ENCODE assay signal across 9 mouse cellular contexts in the genomic region with DNA sequence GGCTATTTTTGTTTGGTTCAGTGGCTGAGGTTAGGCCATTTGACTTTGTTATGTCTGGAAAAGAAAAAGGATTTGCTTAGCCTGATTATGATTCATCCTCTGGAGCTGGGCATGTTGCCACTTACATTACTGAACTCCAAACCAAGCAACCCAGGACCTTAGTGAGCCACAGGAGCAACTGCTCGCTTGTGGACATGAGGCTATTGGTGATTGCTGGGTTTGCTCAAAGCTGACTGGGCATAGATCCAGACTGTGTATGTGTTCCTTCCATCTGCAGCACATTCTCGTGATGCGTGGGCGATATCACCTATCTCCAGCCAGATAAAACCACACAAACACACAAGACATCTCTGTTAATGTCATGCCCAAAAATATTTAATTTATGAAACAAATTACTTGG. TPM values are rescaled to one million over a fixed set of nuclear protein-coding genes. Genes with fewer than 3 reads are reported as not detected.
A peak's percentile ranks its signal among the peaks of the same experiment; 100 is the strongest.
DNase-seq lines count a peak whose midpoint lies in the region; ATAC-seq and TF ChIP-seq lines count a peak whose summit lies in the region.
"Had no signal": no experiment of that assay in that cellular context is flagged by ENCODE, and none has a peak within 500 bp of the region (broad histone marks: within the 10 kb centered on the region; RNA-seq: fewer than 3 reads in every experiment).

No protein-coding gene starts in this region.

- peak; percentile 26 for DNase-seq in forebrain, postnatal 0 days
- DNase-seq in cerebellum, adult 11-12 months = peak; percentile 72
- DNase-seq in gonadal fat pad, adult 2 months (ENCODE audit: low read depth) = peak; percentile 55
- DNase-seq in kidney, postnatal 14 days = peak; percentile 85
- DNase-seq in lung, postnatal 0 days (ENCODE audit: low spot score) = peak; percentile 89
- peak; percentile 40 for DNase-seq in testis, postnatal 10 days (ENCODE audit: low spot score)

- ATAC-seq in forebrain, postnatal 0 days = peak; percentile 36; the same call in 1 of the 2 replicates
- ATAC-seq in forebrain, embryonic 16.5 days = no peak
- ATAC-seq in lung, postnatal 0 days = peak; percentile 87
- no peak for ATAC-seq in midbrain, embryonic 13.5 days

- 43% methylated on average over 4 of the region's 4 CpGs for WGBS in forebrain, postnatal 0 days
- WGBS in forebrain, embryonic 16.5 days = 69% methylated on average over 4 of the region's 4 CpGs
- 37% methylated on average over 4 of the region's 4 CpGs for WGBS in lung, postnatal 0 days
- WGBS in midbrain, embryonic 13.5 days = 87% methylated on average over 4 of the region's 4 CpGs

- no peaks in the 10 kb centered on the region for H3K27me3 ChIP-seq in forebrain, postnatal 0 days (ENCODE audit: insufficient read depth, low read length)
- no peaks in the 10 kb centered on the region for H3K27me3 ChIP-seq in forebrain, embryonic 16.5 days (replicated peaks; ENCODE audit: control insufficient read depth, insufficient read depth, low read length)
- no peaks in the 10 kb centered on the region for H3K27me3 ChIP-seq in lung, postnatal 0 days (replicated peaks; ENCODE audit: insufficient read depth, low read length)
- H3K27me3 ChIP-seq in midbrain, embryonic 13.5 days = no peaks in the 10 kb centered on the region

- H3K27ac ChIP-seq in forebrain, postnatal 0 days (ENCODE audit: low read depth, low read length) = no peak overlapping the region
- no peak overlapping the region for H3K27ac ChIP-seq in forebrain, embryonic 16.5 days (ENCODE audit: low read length)
- no peak overlapping the region for H3K27ac ChIP-seq in lung, postnatal 0 days (ENCODE audit: low read length)
- no peak overlapping the region for H3K27ac ChIP-seq in midbrain, embryonic 13.5 days

- TF ChIP-seq CTCF in forebrain, postnatal 0 days (IDR thresholded peaks at IDR 0.05; ENCODE audit: low read depth) = no peak
- no peak for TF ChIP-seq CTCF in lung, postnatal 0 days (IDR thresholded peaks at IDR 0.05)

- H3K4me3 ChIP-seq in forebrain, postnatal 0 days (ENCODE audit: low read depth, low read length) = no peak overlapping the region
- no peak overlapping the region for H3K4me3 ChIP-seq in forebrain, embryonic 16.5 days (replicated peaks; ENCODE audit: low read length)
- H3K4me3 ChIP-seq in lung, postnatal 0 days (ENCODE audit: low read depth, low read length) = no peak overlapping the region
- no peak overlapping the region for H3K4me3 ChIP-seq in midbrain, embryonic 13.5 days (replicated peaks)

- H3K4me2 ChIP-seq in forebrain, postnatal 0 days (ENCODE audit: low read depth) = no peak overlapping the region
- no peak overlapping the region for H3K4me2 ChIP-seq in forebrain, embryonic 16.5 days (ENCODE audit: low read length)
- no peak overlapping the region for H3K4me2 ChIP-seq in lung, postnatal 0 days (replicated peaks; ENCODE audit: low read depth, low read length)
- H3K4me2 ChIP-seq in midbrain, embryonic 13.5 days (replicated peaks) = no peak overlapping the region

- H3K9me3 ChIP-seq in forebrain, postnatal 0 days (ENCODE audit: low read length) = no peaks in the 10 kb centered on the region
- no peaks in the 10 kb centered on the region for H3K9me3 ChIP-seq in forebrain, embryonic 16.5 days (ENCODE audit: control insufficient read depth, low read length)
- no peaks in the 10 kb centered on the region for H3K9me3 ChIP-seq in lung, postnatal 0 days (ENCODE audit: low read length)
- no peaks in the 10 kb centered on the region for H3K9me3 ChIP-seq in midbrain, embryonic 13.5 days

- no peaks in the 10 kb centered on the region for H3K4me1 ChIP-seq in forebrain, postnatal 0 days (ENCODE audit: insufficient read depth)
- H3K4me1 ChIP-seq in forebrain, embryonic 16.5 days (replicated peaks; ENCODE audit: control insufficient read depth, insufficient read depth, low read length) = no peaks in the 10 kb centered on the region
- H3K4me1 ChIP-seq in lung, postnatal 0 days (ENCODE audit: insufficient read depth, low read depth, low read length) = no peaks in the 10 kb centered on the region
- H3K4me1 ChIP-seq in midbrain, embryonic 13.5 days (replicated peaks) = no peaks in the 10 kb centered on the region

- no peaks in the 10 kb centered on the region for H3K36me3 ChIP-seq in forebrain, postnatal 0 days (ENCODE audit: insufficient read depth)
- H3K36me3 ChIP-seq in forebrain, embryonic 16.5 days (ENCODE audit: control insufficient read depth, insufficient read depth) = no peaks in the 10 kb centered on the region
- no peaks in the 10 kb centered on the region for H3K36me3 ChIP-seq in lung, postnatal 0 days (ENCODE audit: insufficient read depth, low read length)
- H3K36me3 ChIP-seq in midbrain, embryonic 13.5 days = no peaks in the 10 kb centered on the region

- H3K9ac ChIP-seq in forebrain, postnatal 0 days = no peak overlapping the region
- no peak overlapping the region for H3K9ac ChIP-seq in forebrain, embryonic 16.5 days (replicated peaks; ENCODE audit: low read depth, low read length)
- H3K9ac ChIP-seq in lung, postnatal 0 days (replicated peaks; ENCODE audit: low read depth) = no peak overlapping the region
- H3K9ac ChIP-seq in midbrain, embryonic 13.5 days (replicated peaks) = no peak overlapping the region

- no peak for TF ChIP-seq EP300 in lung, postnatal 0 days (IDR thresholded peaks at IDR 0.05)

RNA-seq across cellular contexts. Expression of gene Wdr75, which starts 42.8 kb away (rescaled TPM):
- 40.9 and 145 TPM in 2 replicates for total RNA-seq in forebrain, postnatal 0 days (2014; rRNA removed)
- 34.8 and 38.1 TPM in 2 replicates for polyA plus RNA-seq in forebrain, postnatal 0 days (2015; fragmentation: Nextera tagmentation; extraction: Ambion mirVana)
- 57.1 and 59.9 TPM in 2 replicates for polyA plus RNA-seq in forebrain, embryonic 16.5 days (2015; fragmentation: Nextera tagmentation; extraction: Ambion mirVana)
- polyA plus RNA-seq in gonadal fat pad, adult 2 months (2012; rRNA removed) = 45.0 and 49.1 TPM in 2 replicates
- 29.3 and 31.3 TPM in 2 replicates for polyA plus RNA-seq in lung, postnatal 0 days (2015; fragmentation: Nextera tagmentation; extraction: Ambion mirVana)
- 61.8 and 74.1 TPM in 2 replicates for polyA plus RNA-seq in midbrain, embryonic 13.5 days (2015; fragmentation: Nextera tagmentation; extraction: Ambion mirVana)

RNA-seq across cellular contexts. Expression of gene Gm5269, which starts 52.3 kb away (rescaled TPM):
- total RNA-seq in forebrain, postnatal 0 days (2014; rRNA removed) = not detected in 2 replicates
- polyA plus RNA-seq in forebrain, postnatal 0 days (2015; fragmentation: Nextera tagmentation; extraction: Ambion mirVana) = not detected in 2 replicates
- polyA plus RNA-seq in forebrain, embryonic 16.5 days (2015; fragmentation: Nextera tagmentation; extraction: Ambion mirVana) = not detected in 2 replicates
- polyA plus RNA-seq in gonadal fat pad, adult 2 months (2012; rRNA removed) = not detected in 2 replicates
- not detected in 2 replicates for polyA plus RNA-seq in lung, postnatal 0 days (2015; fragmentation: Nextera tagmentation; extraction: Ambion mirVana)
- not detected in 2 replicates for polyA plus RNA-seq in midbrain, embryonic 13.5 days (2015; fragmentation: Nextera tagmentation; extraction: Ambion mirVana)
- polyA plus RNA-seq: embryonic facial prominence, embryonic 11.5 days had no signal

Comparison
In these comparisons a context has a peak if more than half of its experiments do, and no peak if none do; other contexts are left out.
1. ATAC-seq: peak in forebrain, postnatal 0 days (single experiment) and lung, postnatal 0 days (single experiment); none in forebrain, embryonic 16.5 days (single experiment) and midbrain, embryonic 13.5 days (single experiment).
2. DNase-seq: peak in every context shown above with its lines; median percentile 89 in lung, postnatal 0 days; 85 in kidney, postnatal 14 days; 72 in cerebellum, adult 11-12 months; 55 in gonadal fat pad, adult 2 months; 40 in testis, postnatal 10 days; 26 in forebrain, postnatal 0 days.